Mouse (Mus musculus): Measurements from ENCODE around the gene Gemin2. TPM values are rescaled to one million over a fixed set of nuclear protein-coding genes. Genes with fewer than 3 reads are reported as not detected.

Gene Gemin2
- polyA plus RNA-seq, 1 experiment from 2014 or later: 7.7 TPM

DNA sequence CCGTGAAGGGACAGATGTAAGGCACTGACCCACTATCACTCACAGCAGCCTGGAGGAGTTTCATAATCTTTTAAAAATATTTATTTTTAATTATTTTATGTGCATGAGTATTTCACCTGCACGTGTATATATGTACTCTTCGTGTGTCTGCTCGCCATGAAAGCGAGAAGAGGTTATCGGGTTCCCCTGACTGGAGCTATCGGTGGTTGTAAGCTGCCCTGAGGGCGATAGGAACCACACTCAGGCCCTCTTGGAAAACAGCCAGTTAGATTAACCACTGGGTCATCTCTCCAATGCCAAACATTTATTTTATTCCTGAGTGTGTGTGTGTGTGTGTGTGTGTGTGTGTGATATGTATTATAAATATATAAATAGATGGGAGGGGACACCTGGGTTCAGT lies 51.6 kb downstream of the Gemin2 start:
- Histone ChIP-seq H3K9ac (ENCODE audit: low read depth, low read length) (no peak overlapping the region), H3K27ac (ENCODE audit: low read depth, low read length) (no peak overlapping the region), H3K4me3 (ENCODE audit: low read depth, low read length) (no peak overlapping the region), H3K36me3 (ENCODE audit: control insufficient read depth, insufficient read depth) (peaks cover 17% of the 10 kb centered on the region), H3K4me1 (replicated peaks; ENCODE audit: control insufficient read depth, insufficient read depth, low read length) (0 out of 2 replicates have a peak, but pooled peaks cover 8% of the 10 kb centered on the region), H3K27me3 (replicated peaks; ENCODE audit: control insufficient read depth, insufficient read depth, low read length) (no peaks in the 10 kb centered on the region), H3K4me2 (replicated peaks; ENCODE audit: low read depth) (no peak overlapping the region), H3K9me3 (ENCODE audit: control insufficient read depth) (no peaks in the 10 kb centered on the region)
- no peak for TF ChIP-seq CTCF (IDR thresholded peaks at IDR 0.05; ENCODE audit: low read depth)
- WGBS: 85% methylated on average over 8 of the region's 8 CpGs
- ATAC-seq: no peak

DNA sequence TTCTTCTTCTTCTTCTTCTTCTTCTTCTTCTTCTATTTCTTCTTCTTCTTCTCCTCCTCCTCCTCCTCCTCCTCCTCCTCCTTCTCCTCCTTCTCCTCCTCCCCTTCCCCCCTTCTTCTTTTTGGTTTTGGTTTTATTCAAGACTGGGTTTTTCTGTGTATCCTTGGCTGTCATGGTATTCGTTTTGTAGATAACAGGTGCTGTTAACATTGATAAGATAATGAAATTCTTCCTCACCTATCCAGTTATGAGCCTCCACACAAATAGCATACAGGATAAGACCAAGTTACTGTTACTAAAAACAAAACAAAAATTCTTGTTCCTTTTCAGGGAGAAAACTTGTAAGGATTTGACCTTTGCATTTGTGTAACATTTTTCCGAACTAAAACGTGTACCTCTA lies 52.6 kb downstream of the Gemin2 start:
- H3K27ac ChIP-seq (ENCODE audit: low read depth, low read length): peak overlapping the region; percentile 92
- H3K4me1 ChIP-seq (replicated peaks; ENCODE audit: control insufficient read depth, insufficient read depth, low read length): 0 out of 2 replicates have a peak, but pooled peaks cover 3% of the 10 kb centered on the region
- H3K9ac ChIP-seq (ENCODE audit: low read depth, low read length): peak overlapping the region; percentile 97; the same call in 1 of the 2 replicates
- no peak for ATAC-seq
- 35% methylated on average over 3 of the region's 3 CpGs for WGBS
- peaks cover 25% of the 10 kb centered on the region for H3K36me3 ChIP-seq (ENCODE audit: control insufficient read depth, insufficient read depth)
- H3K4me3 ChIP-seq (ENCODE audit: low read depth, low read length): peak overlapping the region; percentile 99
- peak overlapping the region; percentile 77 for H3K4me2 ChIP-seq (replicated peaks; ENCODE audit: low read depth)
- no peak for TF ChIP-seq CTCF (IDR thresholded peaks at IDR 0.05; ENCODE audit: low read depth)
- no peaks in the 10 kb centered on the region for H3K9me3 ChIP-seq (ENCODE audit: control insufficient read depth)
- no peaks in the 10 kb centered on the region for H3K27me3 ChIP-seq (replicated peaks; ENCODE audit: control insufficient read depth, insufficient read depth, low read length)

DNA sequence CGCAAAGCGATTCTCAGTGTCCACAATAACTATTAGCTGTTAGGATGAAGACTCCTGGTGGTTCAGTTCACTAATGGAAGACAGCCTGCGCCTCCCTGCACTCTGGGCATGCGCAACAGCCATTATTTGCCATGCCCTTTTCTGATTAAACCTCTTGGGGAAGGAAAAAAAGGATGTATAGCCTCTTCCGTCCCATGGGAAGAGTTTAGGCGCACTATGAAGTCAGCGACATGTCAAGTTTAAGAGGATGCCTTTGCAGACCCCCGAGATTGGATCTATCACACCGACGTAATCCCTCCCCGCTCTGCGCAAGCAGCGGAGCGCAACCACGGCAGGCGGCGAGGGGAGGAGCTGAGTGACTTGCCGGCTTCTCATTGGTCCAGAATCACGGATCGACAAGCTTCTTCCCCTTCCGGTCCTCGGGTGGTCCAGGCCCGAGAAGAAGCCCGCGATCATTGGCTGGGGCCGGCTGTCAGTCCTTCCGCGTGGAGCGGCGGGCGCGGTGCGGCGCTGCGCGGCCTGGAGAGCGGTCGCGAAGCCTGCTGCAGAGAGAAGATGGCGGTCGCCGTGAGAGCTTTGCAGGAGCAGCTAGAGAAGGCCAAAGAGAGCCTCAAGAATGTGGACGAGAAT lies 53.4 kb downstream of the Gemin2 start, which contains the start of gene Pnn:
Pnn (plus strand) TSS at position 437 of the 630 bp plus-strand sequence.
- H3K9ac ChIP-seq (ENCODE audit: low read depth, low read length): peak within 1 kb of the TSS; percentile 97
- H3K36me3 ChIP-seq (ENCODE audit: control insufficient read depth, insufficient read depth): peaks cover 33% of the 10 kb centered on the region
- peak; percentile 46 for TF ChIP-seq CTCF (IDR thresholded peaks at IDR 0.05; ENCODE audit: low read depth)
- H3K27ac ChIP-seq (ENCODE audit: low read depth, low read length): peak within 1 kb of the TSS; percentile 92
- peak; percentile 99 for ATAC-seq
- H3K4me1 ChIP-seq (replicated peaks; ENCODE audit: control insufficient read depth, insufficient read depth, low read length): 0 out of 2 replicates have a peak, but pooled peaks cover 3% of the 10 kb centered on the region
- no peaks in the 10 kb centered on the region for H3K27me3 ChIP-seq (replicated peaks; ENCODE audit: control insufficient read depth, insufficient read depth, low read length)
- H3K4me2 ChIP-seq (replicated peaks; ENCODE audit: low read depth): peak within 1 kb of the TSS; percentile 77
- no peaks in the 10 kb centered on the region for H3K9me3 ChIP-seq (ENCODE audit: control insufficient read depth)
- peak within 1 kb of the TSS; percentile 99 for H3K4me3 ChIP-seq (ENCODE audit: low read depth, low read length)
- WGBS: under 1% methylated on average over 42 of the region's 43 CpGs

DNA sequence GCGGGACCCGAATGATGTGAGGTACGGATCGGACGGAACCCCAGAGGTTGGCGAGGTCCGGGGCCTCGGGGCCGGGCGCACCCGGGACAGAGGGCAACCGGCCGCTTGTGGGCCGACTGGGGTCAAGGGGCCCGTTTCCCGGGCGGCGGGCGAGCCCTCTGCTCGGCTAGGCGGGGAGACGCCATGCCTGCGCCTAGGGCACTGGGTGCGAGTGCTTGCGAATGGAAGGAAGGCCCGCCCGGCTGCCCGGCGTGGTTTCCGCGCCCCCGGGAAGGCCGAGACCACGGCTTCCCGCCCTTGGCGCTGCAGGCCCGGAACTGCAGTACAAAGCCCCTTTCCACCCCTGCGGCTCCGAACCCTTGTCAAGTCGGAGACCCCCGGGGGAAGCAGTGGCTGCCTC lies 53.9 kb downstream of the Gemin2 start:
- no peak for TF ChIP-seq CTCF (IDR thresholded peaks at IDR 0.05; ENCODE audit: low read depth)
- no peaks in the 10 kb centered on the region for H3K9me3 ChIP-seq (ENCODE audit: control insufficient read depth)
- H3K4me3 ChIP-seq (ENCODE audit: low read depth, low read length): peak overlapping the region; percentile 99
- peak; percentile 62 for ATAC-seq
- under 1% methylated on average over 39 of the region's 41 CpGs for WGBS
- H3K4me1 ChIP-seq (replicated peaks; ENCODE audit: control insufficient read depth, insufficient read depth, low read length): 0 out of 2 replicates have a peak, but pooled peaks cover 3% of the 10 kb centered on the region
- H3K27ac ChIP-seq (ENCODE audit: low read depth, low read length): peak overlapping the region; percentile 92
- peak overlapping the region; percentile 97 for H3K9ac ChIP-seq (ENCODE audit: low read depth, low read length)
- H3K36me3 ChIP-seq (ENCODE audit: control insufficient read depth, insufficient read depth): peaks cover 39% of the 10 kb centered on the region
- H3K27me3 ChIP-seq (replicated peaks; ENCODE audit: control insufficient read depth, insufficient read depth, low read length): no peaks in the 10 kb centered on the region
- peak overlapping the region; percentile 77 for H3K4me2 ChIP-seq (replicated peaks; ENCODE audit: low read depth)

DNA sequence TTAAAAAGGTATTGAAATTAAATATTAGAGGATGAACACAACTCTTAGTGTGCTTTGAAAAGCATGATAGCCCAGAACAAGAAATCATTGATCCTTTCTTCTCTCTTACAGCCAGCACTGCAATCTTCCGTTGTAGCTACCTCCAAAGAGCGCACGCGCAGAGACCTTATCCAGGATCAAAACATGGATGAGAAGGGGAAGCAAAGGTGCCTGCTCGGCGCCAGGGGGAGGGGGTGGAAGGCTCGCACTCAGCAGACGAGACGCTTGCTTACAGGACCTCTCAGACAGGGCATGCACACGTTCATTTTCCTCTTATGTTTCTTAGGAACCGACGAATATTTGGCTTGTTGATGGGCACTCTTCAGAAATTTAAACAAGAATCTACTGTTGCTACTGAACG lies 55.6 kb downstream of the Gemin2 start:
- no peaks in the 10 kb centered on the region for H3K27me3 ChIP-seq (replicated peaks; ENCODE audit: control insufficient read depth, insufficient read depth, low read length)
- H3K4me1 ChIP-seq (replicated peaks; ENCODE audit: control insufficient read depth, insufficient read depth, low read length): 0 out of 2 replicates have a peak, but pooled peaks cover 3% of the 10 kb centered on the region
- no peaks in the 10 kb centered on the region for H3K9me3 ChIP-seq (ENCODE audit: control insufficient read depth)
- 94% methylated on average over 13 of the region's 13 CpGs for WGBS
- TF ChIP-seq CTCF (IDR thresholded peaks at IDR 0.05; ENCODE audit: low read depth): no peak
- H3K9ac ChIP-seq (ENCODE audit: low read depth, low read length): no peak overlapping the region
- H3K4me3 ChIP-seq (ENCODE audit: low read depth, low read length): no peak overlapping the region
- H3K4me2 ChIP-seq (replicated peaks; ENCODE audit: low read depth): no peak overlapping the region
- H3K27ac ChIP-seq (ENCODE audit: low read depth, low read length): no peak overlapping the region
- ATAC-seq: no peak
- peaks cover 46% of the 10 kb centered on the region for H3K36me3 ChIP-seq (ENCODE audit: control insufficient read depth, insufficient read depth)

DNA sequence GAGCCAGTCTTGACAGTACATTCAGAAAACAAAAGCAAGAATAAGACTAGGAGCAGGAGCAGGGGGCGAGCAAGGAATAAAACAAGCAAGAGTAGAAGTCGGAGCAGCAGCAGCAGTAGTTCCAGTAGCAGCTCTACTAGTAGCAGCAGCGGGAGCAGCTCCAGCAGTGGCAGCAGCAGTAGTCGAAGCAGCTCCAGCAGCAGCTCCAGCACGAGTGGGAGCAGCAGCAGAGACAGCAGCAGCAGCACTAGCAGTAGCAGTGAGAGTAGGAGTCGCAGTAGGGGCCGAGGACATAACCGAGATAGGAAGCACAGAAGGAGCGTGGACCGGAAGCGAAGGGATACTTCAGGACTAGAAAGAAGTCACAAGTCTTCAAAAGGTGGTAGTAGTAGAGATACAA lies 59.1 kb downstream of the Gemin2 start:
- H3K36me3 ChIP-seq (ENCODE audit: control insufficient read depth, insufficient read depth): peaks cover 53% of the 10 kb centered on the region
- no peak for ATAC-seq

More for the DNA sequence above, 59.1 kb downstream of the Gemin2 start:
- no peak overlapping the region for H3K4me3 ChIP-seq (ENCODE audit: low read depth, low read length)
- TF ChIP-seq CTCF (IDR thresholded peaks at IDR 0.05; ENCODE audit: low read depth): no peak
- H3K4me1 ChIP-seq (replicated peaks; ENCODE audit: control insufficient read depth, insufficient read depth, low read length): no peaks in the 10 kb centered on the region
- H3K9ac ChIP-seq (ENCODE audit: low read depth, low read length): no peak overlapping the region
- no peak overlapping the region for H3K4me2 ChIP-seq (replicated peaks; ENCODE audit: low read depth)
- no peaks in the 10 kb centered on the region for H3K27me3 ChIP-seq (replicated peaks; ENCODE audit: control insufficient read depth, insufficient read depth, low read length)
- H3K27ac ChIP-seq (ENCODE audit: low read depth, low read length): peak overlapping the region; percentile 7; the same call in 1 of the 2 replicates
- no peaks in the 10 kb centered on the region for H3K9me3 ChIP-seq (ENCODE audit: control insufficient read depth)
- WGBS: 92% methylated on average over 11 of the region's 11 CpGs
